Mouse (Mus musculus) MEL (cell line): ENCODE measurements around the gene Mapk1ip1. TPM values are rescaled to one million over a fixed set of nuclear protein-coding genes. Genes with fewer than 3 reads are reported as not detected.

Experiments
- DNase-seq: peaks from one replicate; pipeline ENCODE4 v3.0.0; 2011; ENCODE audit warnings: low read depth, low spot score
- H3K27ac ChIP-seq: 2 replicates; pipeline ENCODE4 v1.5.1; 2012; ENCODE audit warnings: low read depth, mild to moderate bottlenecking, control low read depth, low read length, moderate library complexity; ENCODE audit not compliant: control insufficient read depth
- H3K27me3 ChIP-seq, 2 experiments: fragments of 150-350 bp in 1 of 2; sonication (generic) in 1 of 2; 2 replicates each; pipeline ENCODE4 v1.6.1; 2012; ENCODE audit warnings: low read length in 2 of 2, mild to moderate bottlenecking in 2 of 2, improper control_type of control experiment in 1 of 2, moderate library complexity in 1 of 2; ENCODE audit not compliant: insufficient read depth in 2 of 2, control insufficient read depth in 1 of 2
- H3K36me3 ChIP-seq, 2 experiments: 2 replicates each; pipeline ENCODE4 v1.6.1; 2012 to 2014; ENCODE audit warnings: low read length in 2 of 2, improper control_type of control experiment in 1 of 2, inconsistent platforms in 1 of 2, mild to moderate bottlenecking in 1 of 2; ENCODE audit not compliant: insufficient read depth in 2 of 2, control insufficient read depth in 1 of 2
- H3K4me1 ChIP-seq, 2 experiments: fragments of 150-350 bp in 1 of 2; sonication (generic) in 1 of 2; 2 replicates each; pipeline ENCODE4 v1.6.1; 2012; ENCODE audit warnings: low read length in 2 of 2, improper control_type of control experiment in 1 of 2, mild to moderate bottlenecking in 1 of 2; ENCODE audit not compliant: insufficient read depth in 2 of 2, control insufficient read depth in 1 of 2
- H3K4me3 ChIP-seq, 2 experiments: fragments of 150-350 bp in 1 of 2; sonication (generic) in 1 of 2; 2 replicates each; pipeline ENCODE4 v1.5.1; 2012; ENCODE audit warnings: low read depth in 2 of 2, low read length in 2 of 2, mild to moderate bottlenecking in 2 of 2, moderate library complexity in 2 of 2, control low read depth in 1 of 2, improper control_type of control experiment in 1 of 2; ENCODE audit not compliant: control insufficient read depth in 1 of 2, insufficient read depth in 1 of 2
- H3K79me2 ChIP-seq: 2 replicates; pipeline ENCODE4 v1.6.1; 2012; ENCODE audit warnings: mild to moderate bottlenecking, low read length, moderate library complexity; ENCODE audit not compliant: control insufficient read depth, poor library complexity, insufficient read depth
- H3K9ac ChIP-seq: 2 replicates; pipeline ENCODE4 v1.6.1; 2012; ENCODE audit warnings: low read depth, mild to moderate bottlenecking, control low read depth, low read length, moderate library complexity; ENCODE audit not compliant: control insufficient read depth, poor library complexity, severe bottlenecking
- H3K9me3 ChIP-seq: fragments of 150-350 bp; sonication (generic); replicated peaks from 2 replicates; pipeline ENCODE4 v1.6.1; 2012; ENCODE audit warnings: mild to moderate bottlenecking, low read length, improper control_type of control experiment, moderate library complexity; ENCODE audit not compliant: insufficient read depth
- BHLHE40 ChIP-seq: IDR thresholded peaks from 2 replicates; pipeline ENCODE4 v1.6.1; 2012; ENCODE audit warnings: low read depth, mild to moderate bottlenecking, inconsistent platforms, low read length, improper control_type of control experiment, borderline replicate concordance
- CTCF ChIP-seq, 3 experiments: IDR thresholded peaks in 2 of 3; conservative IDR thresholded peaks in 1 of 3; 2 replicates each; pipeline ENCODE4 v1.5.1; 2011 to 2012; ENCODE audit warnings: low read length in 3 of 3, low read depth in 2 of 3, mild to moderate bottlenecking in 2 of 3, improper control_type of control experiment in 1 of 3, inconsistent platforms in 1 of 3, mixed read lengths in 1 of 3, moderate library complexity in 1 of 3; ENCODE audit not compliant: control insufficient read depth in 1 of 3, insufficient read depth in 1 of 3, poor library complexity in 1 of 3, severe bottlenecking in 1 of 3
- GATA1 ChIP-seq: IDR thresholded peaks from 2 replicates; pipeline ENCODE4 v1.6.1; 2011; ENCODE audit warnings: low read depth, low read length, improper control_type of control experiment
- JUND ChIP-seq: IDR thresholded peaks from 2 replicates; pipeline ENCODE4 v1.6.1; 2011; ENCODE audit warnings: low read depth, mild to moderate bottlenecking, improper control_type of control experiment, low read length
- MAX ChIP-seq: IDR thresholded peaks from 2 replicates; pipeline ENCODE4 v1.6.1; 2011; ENCODE audit warnings: low read length, improper control_type of control experiment
- MAZ ChIP-seq: IDR thresholded peaks from 2 replicates; pipeline ENCODE4 v1.6.1; 2012; ENCODE audit warnings: low read depth, mild to moderate bottlenecking, inconsistent platforms, low read length, improper control_type of control experiment
- MYB ChIP-seq: IDR thresholded peaks from 2 replicates; pipeline ENCODE4 v1.6.1; 2011; ENCODE audit warnings: mild to moderate bottlenecking, low read depth, low read length, improper control_type of control experiment
- MYC ChIP-seq: IDR thresholded peaks from 2 replicates; pipeline ENCODE4 v1.6.1; 2011; ENCODE audit warnings: low read depth, mild to moderate bottlenecking, low read length, improper control_type of control experiment, moderate library complexity
- NRF1 ChIP-seq: IDR thresholded peaks from 2 replicates; pipeline ENCODE4 v1.6.1; 2014; ENCODE audit warnings: low read depth, mild to moderate bottlenecking, inconsistent platforms, low read length, improper control_type of control experiment, moderate library complexity; ENCODE audit not compliant: poor library complexity, insufficient read depth, severe bottlenecking
- POLR2A ChIP-seq, 2 experiments: IDR thresholded peaks; 2 replicates each; pipeline ENCODE4 v1.6.1; 2011 to 2012; ENCODE audit warnings: low read length in 2 of 2, mild to moderate bottlenecking in 2 of 2, control low read depth in 1 of 2, improper control_type of control experiment in 1 of 2, low read depth in 1 of 2, moderate library complexity in 1 of 2; ENCODE audit not compliant: control insufficient read depth in 1 of 2, insufficient read depth in 1 of 2, poor library complexity in 1 of 2
- POLR2AphosphoS5 ChIP-seq: IDR thresholded peaks from 2 replicates; pipeline ENCODE4 v1.6.1; 2012; ENCODE audit warnings: low read depth, borderline replicate concordance, mild to moderate bottlenecking, inconsistent platforms, low read length, moderate library complexity, mixed read lengths
- RAD21 ChIP-seq: IDR thresholded peaks from 2 replicates; pipeline ENCODE4 v1.6.1; 2011; ENCODE audit warnings: mild to moderate bottlenecking, low read depth, low read length, improper control_type of control experiment
- RCOR1 ChIP-seq: IDR thresholded peaks from 2 replicates; pipeline ENCODE4 v1.6.1; 2012; ENCODE audit warnings: low read depth, mild to moderate bottlenecking, inconsistent platforms, low read length, improper control_type of control experiment
- SIN3A ChIP-seq: IDR thresholded peaks from 2 replicates; pipeline ENCODE4 v1.6.1; 2012; ENCODE audit warnings: low read length, improper control_type of control experiment, inconsistent platforms
- SMC3 ChIP-seq: IDR thresholded peaks from 2 replicates; pipeline ENCODE4 v1.6.1; 2011; ENCODE audit warnings: low read depth, low read length, improper control_type of control experiment
- TBP ChIP-seq: IDR thresholded peaks from 2 replicates; pipeline ENCODE4 v1.8.0; 2011; ENCODE audit warnings: low read depth, low read length, improper control_type of control experiment
- USF2 ChIP-seq, 2 experiments: IDR thresholded peaks; 2 replicates each; pipeline ENCODE4 v1.6.1; 2011 to 2012; ENCODE audit warnings: improper control_type of control experiment in 2 of 2, low read length in 2 of 2, borderline replicate concordance in 1 of 2, inconsistent platforms in 1 of 2, low read depth in 1 of 2, mild to moderate bottlenecking in 1 of 2; ENCODE audit not compliant: insufficient read depth in 1 of 2
- ZC3H11A ChIP-seq: IDR thresholded peaks from 2 replicates; pipeline ENCODE4 v1.6.1; 2012; ENCODE audit warnings: low read depth, mild to moderate bottlenecking, inconsistent platforms, low read length, improper control_type of control experiment
- ZKSCAN1 ChIP-seq: IDR thresholded peaks from 2 replicates; pipeline ENCODE4 v1.6.1; 2012; ENCODE audit warnings: low read depth, mild to moderate bottlenecking, inconsistent platforms, low read length, improper control_type of control experiment, moderate library complexity
- ZMIZ1 ChIP-seq: IDR thresholded peaks from 2 replicates; pipeline ENCODE4 v1.6.1; 2012; ENCODE audit warnings: low read depth, mild to moderate bottlenecking, inconsistent platforms, low read length, improper control_type of control experiment, moderate library complexity
- polyA plus RNA-seq, 2 experiments: library from polyadenylated mRNA; stranded (reverse) in 1 of 2; unstranded in 1 of 2; fragments of >175 nt in 1 of 2; fragments of >200 nt in 1 of 2; gene quantifications; 2 replicates each; pipeline versions ENCODE4 v1.2.1 to v1.2.4; 2012; ENCODE audit warnings: low replicate concordance in 2 of 2, low read depth in 1 of 2; ENCODE audit not compliant: insufficient read length in 2 of 2, insufficient read depth in 1 of 2, missing spikeins in 1 of 2
- total RNA-seq: library from RNA; depleted of rRNA; stranded (reverse); fragments of 300-350 nt; gene quantifications from 2 replicates; pipeline ENCODE4 v1.2.3, GENCODE M21; 2012

Mapk1ip1 gene
- total and polyA plus RNA-seq, 3 experiments: 2.1 to 12.4 TPM; not detected in 1

GRCm38 (mm10) chr7:138813213-138813875 lies 32.7 kb downstream of the Mapk1ip1 start:
- H3K4me1 ChIP-seq: no peaks in the 10 kb centered on the region
- no peak overlapping the region for H3K4me3 ChIP-seq
- no peak overlapping the region for H3K27ac ChIP-seq
- TF ChIP-seq MYB (no peak), USF2 (IDR thresholded peaks at IDR 0.05; ENCODE audit: borderline replicate concordance in 1 of 2, insufficient read depth in 1 of 2, low read depth in 1 of 2, low read length in 2 of 2) (no peak), ZMIZ1 (no peak), CTCF (IDR thresholded peaks at IDR 0.05 in 2 of 3, conservative IDR thresholded peaks at IDR 0.05 in 1 of 3; ENCODE audit: control insufficient read depth in 1 of 3, insufficient read depth in 1 of 3, low read depth in 2 of 3, low read length in 3 of 3, poor library complexity in 1 of 3, severe bottlenecking in 1 of 3) (no peak), TBP (no peak), SIN3A (no peak), POLR2A (IDR thresholded peaks at IDR 0.05; ENCODE audit: control insufficient read depth in 1 of 2, insufficient read depth in 1 of 2, low read depth in 1 of 2, low read length in 2 of 2, poor library complexity in 1 of 2) (no peak), NRF1 (no peak), ZKSCAN1 (no peak), SMC3 (no peak), BHLHE40 (no peak)
- no peak for DNase-seq
- H3K79me2 ChIP-seq: no peaks in the 10 kb centered on the region
- no peaks in the 10 kb centered on the region for H3K9me3 ChIP-seq
- H3K27me3 ChIP-seq: no peaks in the 10 kb centered on the region
- H3K36me3 ChIP-seq: no peaks in the 10 kb centered on the region
- no peak overlapping the region for H3K9ac ChIP-seq

- no peaks in the 10 kb centered on the region for H3K27me3 ChIP-seq
- no peaks in the 10 kb centered on the region for H3K9me3 ChIP-seq
- H3K4me3 ChIP-seq: no peak overlapping the region
- no peak for DNase-seq
- TF ChIP-seq MYC (no peak), MAX (no peak), USF2 (IDR thresholded peaks at IDR 0.05; ENCODE audit: borderline replicate concordance in 1 of 2, insufficient read depth in 1 of 2, low read depth in 1 of 2, low read length in 2 of 2) (no peak), SIN3A (no peak), ZKSCAN1 (no peak), JUND (no peak), ZC3H11A (no peak), POLR2AphosphoS5 (no peak), GATA1 (no peak), RCOR1 (no peak), RAD21 (no peak), BHLHE40 (no peak), MAZ (no peak)
- no peaks in the 10 kb centered on the region for H3K4me1 ChIP-seq
- no peak overlapping the region for H3K9ac ChIP-seq
- no peaks in the 10 kb centered on the region for H3K79me2 ChIP-seq
- H3K27ac ChIP-seq: no peak overlapping the region
- no peaks in the 10 kb centered on the region for H3K36me3 ChIP-seq
These were observed 38.9 kb downstream of the Mapk1ip1 start for GRCm38 (mm10) chr7:138807146-138807545.
